Mouse (Mus musculus): ENCODE data around the gene Trmt61a. TPM values are rescaled to one million over a fixed set of nuclear protein-coding genes. Genes with fewer than 3 reads are reported as not detected.

Gene Trmt61a
- polyA plus RNA-seq, 1 experiment from 2014 or later: 9.3 TPM

DNA sequence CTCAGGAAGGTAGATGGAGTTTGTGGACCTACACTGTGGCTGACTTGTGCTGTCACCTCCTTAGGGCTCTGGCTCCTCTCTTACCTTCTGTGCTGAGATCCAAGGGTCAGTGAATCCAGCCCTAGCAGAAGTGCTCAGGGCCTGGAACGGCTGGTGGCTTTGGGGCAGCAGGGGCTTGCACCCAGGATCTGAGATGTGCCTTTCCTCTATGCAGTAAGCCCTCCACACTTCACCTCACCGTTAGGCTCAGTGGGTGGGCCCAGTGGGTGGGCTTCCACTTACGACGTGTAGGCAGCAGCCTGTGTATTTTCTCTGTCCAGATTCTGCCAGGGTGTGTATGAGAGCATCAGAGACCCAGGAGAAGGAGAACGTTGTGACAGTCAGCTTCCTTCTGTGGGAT is 55.0 kb downstream of the Trmt61a start:
- Histone ChIP-seq H3K9me3 (ENCODE audit: low read depth, low read length) (no peaks in the 10 kb centered on the region), H3K4me1 (ENCODE audit: insufficient read depth) (no peaks in the 10 kb centered on the region), H3K27ac (ENCODE audit: low read depth) (no peak overlapping the region), H3K36me3 (ENCODE audit: insufficient read depth) (peaks cover 15% of the 10 kb centered on the region; the same call in 1 of the 2 replicates), H3K4me3 (ENCODE audit: low read depth, low read length) (no peak overlapping the region), H3K4me2 (no peak overlapping the region), H3K27me3 (ENCODE audit: insufficient read depth, low read length) (no peaks in the 10 kb centered on the region), H3K9ac (no peak overlapping the region)
- WGBS: 57% methylated on average over 5 of the region's 5 CpGs
- DNase-seq (no peak), ATAC-seq (ENCODE audit: insufficient read depth) (no peak)
- no peak for TF ChIP-seq CTCF (IDR thresholded peaks at IDR 0.05; ENCODE audit: low read depth)

Other genes with a start within 250 kb of the Trmt61a start
- 2.0 and 3.4 TPM in 2 replicates for gene Tnfaip2, start 235.6 kb upstream of the Trmt61a start, polyA plus RNA-seq (2014; fragmentation: Nextera tagmentation; extraction: Ambion mirVana)
- gene Gm266, start 192.3 kb upstream of the Trmt61a start, polyA plus RNA-seq (2014; fragmentation: Nextera tagmentation; extraction: Ambion mirVana): 8.1 and 10.8 TPM in 2 replicates
- gene Eif5, start 140.1 kb upstream of the Trmt61a start, polyA plus RNA-seq (2014; fragmentation: Nextera tagmentation; extraction: Ambion mirVana): 479 and 486 TPM in 2 replicates
- gene Mark3, start 103.6 kb upstream of the Trmt61a start, polyA plus RNA-seq (2014; fragmentation: Nextera tagmentation; extraction: Ambion mirVana): 57.3 and 62.0 TPM in 2 replicates
- 210 and 217 TPM in 2 replicates for gene Ckb, start 5.8 kb upstream of the Trmt61a start, polyA plus RNA-seq (2014; fragmentation: Nextera tagmentation; extraction: Ambion mirVana)
- 51.5 and 53.2 TPM in 2 replicates for gene Bag5, start 35.2 kb downstream of the Trmt61a start, polyA plus RNA-seq (2014; fragmentation: Nextera tagmentation; extraction: Ambion mirVana)
- gene Apopt1, start 35.2 kb downstream of the Trmt61a start, polyA plus RNA-seq (2014; fragmentation: Nextera tagmentation; extraction: Ambion mirVana): 53.3 and 57.3 TPM in 2 replicates
- 90.5 and 96.7 TPM in 2 replicates for gene Klc1, start 80.7 kb downstream of the Trmt61a start, polyA plus RNA-seq (2014; fragmentation: Nextera tagmentation; extraction: Ambion mirVana)
- gene Xrcc3, start 135.8 kb downstream of the Trmt61a start, polyA plus RNA-seq (2014; fragmentation: Nextera tagmentation; extraction: Ambion mirVana): 15.7 and 16.9 TPM in 2 replicates
- gene Zfyve21, start 136.1 kb downstream of the Trmt61a start, polyA plus RNA-seq (2014; fragmentation: Nextera tagmentation; extraction: Ambion mirVana): 111 and 112 TPM in 2 replicates
- gene Ppp1r13b, start 230.0 kb downstream of the Trmt61a start, polyA plus RNA-seq (2014; fragmentation: Nextera tagmentation; extraction: Ambion mirVana): 28.9 and 29.0 TPM in 2 replicates